Mouse (Mus musculus): ENCODE measurements at regions not wholly inside any gene's neighbourhood (a gene's known extent, or its start where the extent isn't known, plus 50 kb on each side); places are given as distances from the start of the nearest gene placed in this dataset.

DNA sequence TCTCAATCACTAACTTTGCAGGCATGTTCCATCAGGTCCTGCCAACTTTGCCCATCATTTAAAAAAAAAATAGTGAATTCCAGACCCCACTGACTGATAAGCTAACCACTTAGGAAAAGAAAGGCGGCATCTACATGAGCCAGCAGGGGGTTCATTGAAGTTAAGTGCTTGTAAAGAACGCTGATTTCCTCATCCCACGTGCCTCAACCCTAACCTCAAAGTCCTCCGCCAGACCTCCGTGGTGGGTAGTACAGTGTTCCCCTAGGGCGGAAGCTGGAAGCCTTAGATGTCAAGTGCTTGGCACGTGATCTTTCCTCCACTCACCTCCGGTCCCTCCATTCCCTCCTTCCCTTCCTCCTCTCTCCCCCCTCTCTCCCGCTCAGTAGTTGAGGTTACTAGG, 158.5 kb upstream of the Mkln1 start:
- TF ChIP-seq CTCF (conservative IDR thresholded peaks at IDR 0.05; ENCODE audit: insufficient read depth, insufficient read length, low read depth, low read length) (no peak), POLR2A (IDR thresholded peaks at IDR 0.05; ENCODE audit: low read depth, low read length) (no peak)

Measured in kidney, adult 2 months (tissue).